Mouse (Mus musculus): ENCODE measurements around the gene Slc6a21. TPM values are rescaled to one million over a fixed set of nuclear protein-coding genes. Genes with fewer than 3 reads are reported as not detected.

Gene Slc6a21
- not detected in 2 replicates for polyA plus RNA-seq (2012; rRNA removed)

DNA sequence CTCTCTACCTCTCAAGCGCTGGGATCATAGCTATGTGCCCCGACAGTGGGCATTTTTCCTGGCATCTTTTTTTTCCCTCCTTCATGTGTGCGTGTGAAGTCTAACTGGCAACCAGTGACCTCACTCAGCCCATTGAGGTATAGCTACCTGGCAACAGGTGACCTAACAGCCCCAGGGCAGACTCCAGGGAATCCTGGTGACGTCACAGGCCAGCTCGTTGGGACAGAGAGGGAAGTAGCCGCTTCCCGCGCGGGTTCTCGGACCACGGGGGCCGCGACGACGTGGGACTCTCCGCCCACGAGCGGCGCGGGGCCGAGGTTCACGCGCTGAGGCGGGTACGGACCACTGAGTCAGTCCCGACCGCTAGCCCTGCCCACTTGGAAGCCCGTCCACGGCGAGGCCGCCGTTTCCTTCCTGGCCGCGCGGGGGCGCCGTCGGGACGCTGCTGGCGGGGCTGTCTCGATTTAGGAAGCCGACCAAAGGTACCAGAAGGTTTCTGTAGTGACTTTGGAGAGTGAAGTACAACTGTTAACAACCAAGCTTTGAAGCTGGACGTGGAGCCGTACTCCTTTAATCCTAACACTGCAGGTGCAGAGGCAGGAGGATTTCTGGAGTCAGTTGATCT, at the start of gene Slc6a21:
Slc6a21 (plus strand) TSS at position 378 of the 625 bp plus-strand sequence.
- no peak within 1 kb of the TSS for H3K27ac ChIP-seq (ENCODE audit: insufficient read depth, low read depth, low read length)
- peaks cover 2% of the 10 kb centered on the region; the same call in 1 of the 2 replicates for H3K4me1 ChIP-seq (ENCODE audit: control insufficient read depth, insufficient read depth, insufficient read length, low read length)
- H3K4me3 ChIP-seq (ENCODE audit: low read depth, low read length) = peak within 1 kb of the TSS; percentile 88
- no peaks in the 10 kb centered on the region for H3K36me3 ChIP-seq (ENCODE audit: control insufficient read depth, insufficient read depth, low read length)
- H3K27me3 ChIP-seq (ENCODE audit: control insufficient read depth, insufficient read depth, low read length) = no peaks in the 10 kb centered on the region
- TF ChIP-seq CTCF (IDR thresholded peaks at IDR 0.05; ENCODE audit: extremely low read depth, insufficient read length, insufficient replicate concordance, low read depth, low read length) = peak; percentile 83
- TF ChIP-seq POLR2A (IDR thresholded peaks at IDR 0.05; ENCODE audit: low read depth, low read length) = no peak
- WGBS = 4% methylated on average over 44 of the region's 44 CpGs

DNA sequence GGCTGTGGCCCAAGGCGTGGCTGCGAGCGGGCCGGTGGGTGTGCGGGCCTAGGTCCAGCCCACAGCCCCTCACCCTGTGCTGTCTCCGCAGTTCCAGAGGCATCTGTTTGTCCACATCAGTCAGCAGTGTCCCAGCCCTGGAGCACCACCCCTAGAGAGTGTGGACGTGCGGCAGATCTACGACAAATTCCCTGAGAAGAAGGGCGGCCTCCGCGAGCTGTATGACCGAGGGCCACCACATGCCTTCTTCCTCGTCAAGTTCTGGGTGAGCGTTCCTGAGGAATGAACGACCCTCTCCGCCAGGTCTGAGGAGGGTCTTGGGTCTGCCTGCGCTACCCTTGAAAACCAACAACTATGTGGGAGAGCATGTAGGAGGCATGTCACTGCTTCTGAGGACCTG, 48.8 kb upstream of the Slc6a21 start:
- 0 out of 2 replicates have a peak, but pooled peaks cover under 1% of the 10 kb centered on the region for H3K4me1 ChIP-seq (ENCODE audit: control insufficient read depth, insufficient read depth, insufficient read length, low read length)
- no peaks in the 10 kb centered on the region for H3K36me3 ChIP-seq (ENCODE audit: control insufficient read depth, insufficient read depth, low read length)
- no peak for TF ChIP-seq POLR2A (IDR thresholded peaks at IDR 0.05; ENCODE audit: low read depth, low read length)
- TF ChIP-seq CTCF (IDR thresholded peaks at IDR 0.05; ENCODE audit: extremely low read depth, insufficient read length, insufficient replicate concordance, low read depth, low read length) = no peak
- no peak overlapping the region for H3K4me3 ChIP-seq (ENCODE audit: low read depth, low read length)
- no peak overlapping the region for H3K27ac ChIP-seq (ENCODE audit: insufficient read depth, low read depth, low read length)
- 95% methylated on average over 18 of the region's 18 CpGs for WGBS
- H3K27me3 ChIP-seq (ENCODE audit: control insufficient read depth, insufficient read depth, low read length) = no peaks in the 10 kb centered on the region

DNA sequence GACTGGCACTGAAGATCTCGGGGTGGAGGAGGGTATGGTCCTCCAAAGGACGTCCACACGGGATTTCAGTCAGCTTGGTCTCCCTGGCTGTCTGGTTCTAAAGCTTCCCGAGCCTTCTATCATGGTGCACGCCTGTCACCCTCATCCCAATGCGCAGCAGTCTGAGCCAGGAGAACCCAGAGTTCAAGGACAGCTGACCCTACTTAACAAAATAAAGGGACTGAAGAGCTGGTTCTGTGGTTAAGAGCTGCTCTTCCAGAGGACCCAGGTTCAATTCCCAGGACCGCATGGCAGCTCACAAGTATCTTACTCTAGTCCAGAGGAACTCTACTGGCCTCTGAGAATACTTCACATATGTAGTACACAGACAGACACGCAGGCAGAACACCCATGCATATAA, 48.3 kb upstream of the Slc6a21 start:
- H3K4me3 ChIP-seq (ENCODE audit: low read depth, low read length) = no peak overlapping the region
- peaks cover 5% of the 10 kb centered on the region for H3K4me1 ChIP-seq (ENCODE audit: control insufficient read depth, insufficient read depth, insufficient read length, low read length)
- 91% methylated on average over 8 of the region's 8 CpGs for WGBS
- H3K36me3 ChIP-seq (ENCODE audit: control insufficient read depth, insufficient read depth, low read length) = no peaks in the 10 kb centered on the region
- H3K27ac ChIP-seq (ENCODE audit: insufficient read depth, low read depth, low read length) = no peak overlapping the region
- TF ChIP-seq POLR2A (IDR thresholded peaks at IDR 0.05; ENCODE audit: low read depth, low read length) = no peak
- no peak for TF ChIP-seq CTCF (IDR thresholded peaks at IDR 0.05; ENCODE audit: extremely low read depth, insufficient read length, insufficient replicate concordance, low read depth, low read length)
- H3K27me3 ChIP-seq (ENCODE audit: control insufficient read depth, insufficient read depth, low read length) = no peaks in the 10 kb centered on the region

DNA sequence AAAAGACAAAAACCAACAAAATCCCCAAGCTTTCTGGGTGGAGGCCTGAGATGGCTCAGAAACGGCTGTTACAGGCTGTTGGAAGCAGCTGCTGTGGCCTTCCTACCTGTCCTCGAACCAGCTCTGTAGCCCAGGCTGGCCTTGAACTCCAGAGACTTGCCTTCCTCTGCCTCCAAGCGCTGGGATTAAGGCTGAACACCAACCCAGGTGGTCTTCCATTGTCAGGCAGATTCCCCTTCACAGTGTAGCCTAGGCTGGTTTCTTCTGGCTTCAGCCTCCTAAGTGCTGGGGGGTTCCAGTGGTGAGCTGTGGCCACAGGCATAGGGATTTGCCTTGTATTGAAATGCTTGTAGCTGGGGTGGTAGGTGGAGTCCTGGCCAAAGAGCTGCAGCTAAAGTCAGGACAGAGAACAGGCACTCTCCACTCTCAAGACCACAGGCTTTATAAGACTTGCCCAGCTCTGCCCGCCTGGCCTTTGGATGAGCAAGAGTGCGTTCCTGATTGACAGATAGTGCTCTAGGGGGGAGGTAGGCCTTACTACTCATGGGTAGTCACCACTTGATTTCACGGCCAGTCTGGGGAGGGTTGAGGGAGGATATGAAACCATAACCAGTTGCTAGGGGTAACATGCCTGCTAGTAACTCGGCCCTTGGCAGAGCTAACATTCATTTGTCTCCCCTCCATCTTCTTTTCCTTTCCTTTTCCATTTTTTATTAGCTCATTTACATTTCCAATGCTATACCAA, 47.7 kb upstream of the Slc6a21 start:
- H3K27me3 ChIP-seq (ENCODE audit: control insufficient read depth, insufficient read depth, low read length) = no peaks in the 10 kb centered on the region
- WGBS = 88% methylated on average over 7 of the region's 7 CpGs
- no peak overlapping the region for H3K4me3 ChIP-seq (ENCODE audit: low read depth, low read length)
- peaks cover 10% of the 10 kb centered on the region for H3K4me1 ChIP-seq (ENCODE audit: control insufficient read depth, insufficient read depth, insufficient read length, low read length)
- no peak overlapping the region for H3K27ac ChIP-seq (ENCODE audit: insufficient read depth, low read depth, low read length)
- no peaks in the 10 kb centered on the region for H3K36me3 ChIP-seq (ENCODE audit: control insufficient read depth, insufficient read depth, low read length)
- no peak for TF ChIP-seq POLR2A (IDR thresholded peaks at IDR 0.05; ENCODE audit: low read depth, low read length)
- TF ChIP-seq CTCF (IDR thresholded peaks at IDR 0.05; ENCODE audit: extremely low read depth, insufficient read length, insufficient replicate concordance, low read depth, low read length) = no peak

DNA sequence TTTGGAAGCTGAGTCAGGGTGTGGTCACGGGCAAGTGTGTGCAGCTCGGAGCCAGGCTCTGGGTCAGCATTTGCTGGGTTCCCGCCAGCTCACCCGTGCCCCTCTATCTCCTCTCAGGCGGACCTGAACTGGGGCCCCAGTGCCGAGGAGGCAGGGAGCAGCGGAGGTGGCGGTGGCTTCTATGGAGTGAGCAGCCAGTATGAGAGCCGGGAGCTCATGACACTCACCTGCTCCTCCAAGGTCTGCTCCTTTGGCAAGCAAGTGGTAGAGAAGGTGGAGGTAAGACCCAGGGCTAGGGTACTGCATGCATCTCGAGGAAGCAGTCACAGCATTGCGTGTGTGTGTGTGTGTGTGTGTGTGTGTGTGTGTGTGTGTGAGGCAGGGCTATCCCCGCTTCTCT, 46.1 kb upstream of the Slc6a21 start:
- WGBS = 91% methylated on average over 12 of the region's 12 CpGs
- TF ChIP-seq CTCF (IDR thresholded peaks at IDR 0.05; ENCODE audit: extremely low read depth, insufficient read length, insufficient replicate concordance, low read depth, low read length) (no peak), POLR2A (IDR thresholded peaks at IDR 0.05; ENCODE audit: low read depth, low read length) (no peak)
- Histone ChIP-seq H3K27ac (ENCODE audit: insufficient read depth, low read depth, low read length) (no peak overlapping the region), H3K4me1 (ENCODE audit: control insufficient read depth, insufficient read depth, insufficient read length, low read length) (peaks cover 13% of the 10 kb centered on the region), H3K4me3 (ENCODE audit: low read depth, low read length) (no peak overlapping the region), H3K27me3 (ENCODE audit: control insufficient read depth, insufficient read depth, low read length) (no peaks in the 10 kb centered on the region), H3K36me3 (ENCODE audit: control insufficient read depth, insufficient read depth, low read length) (no peaks in the 10 kb centered on the region)

DNA sequence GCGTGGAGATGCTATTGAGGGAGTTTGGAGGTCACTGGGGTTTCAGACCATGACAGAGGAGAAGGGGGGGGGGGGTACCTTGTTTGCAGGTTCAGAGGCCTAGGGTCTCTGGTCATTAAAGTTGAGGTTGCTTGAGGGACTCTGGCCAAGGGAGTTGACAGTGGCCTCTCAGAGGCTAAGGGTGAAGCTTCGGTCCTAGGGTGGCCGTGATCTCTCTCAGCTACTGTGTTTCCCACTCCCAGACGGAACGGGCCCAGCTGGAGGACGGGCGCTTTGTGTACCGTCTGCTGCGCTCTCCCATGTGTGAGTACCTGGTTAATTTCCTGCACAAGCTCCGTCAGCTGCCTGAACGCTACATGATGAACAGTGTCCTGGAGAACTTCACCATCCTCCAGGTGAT, 45.4 kb upstream of the Slc6a21 start:
- TF ChIP-seq CTCF (IDR thresholded peaks at IDR 0.05; ENCODE audit: extremely low read depth, insufficient read length, insufficient replicate concordance, low read depth, low read length) = no peak
- TF ChIP-seq POLR2A (IDR thresholded peaks at IDR 0.05; ENCODE audit: low read depth, low read length) = no peak

DNA sequence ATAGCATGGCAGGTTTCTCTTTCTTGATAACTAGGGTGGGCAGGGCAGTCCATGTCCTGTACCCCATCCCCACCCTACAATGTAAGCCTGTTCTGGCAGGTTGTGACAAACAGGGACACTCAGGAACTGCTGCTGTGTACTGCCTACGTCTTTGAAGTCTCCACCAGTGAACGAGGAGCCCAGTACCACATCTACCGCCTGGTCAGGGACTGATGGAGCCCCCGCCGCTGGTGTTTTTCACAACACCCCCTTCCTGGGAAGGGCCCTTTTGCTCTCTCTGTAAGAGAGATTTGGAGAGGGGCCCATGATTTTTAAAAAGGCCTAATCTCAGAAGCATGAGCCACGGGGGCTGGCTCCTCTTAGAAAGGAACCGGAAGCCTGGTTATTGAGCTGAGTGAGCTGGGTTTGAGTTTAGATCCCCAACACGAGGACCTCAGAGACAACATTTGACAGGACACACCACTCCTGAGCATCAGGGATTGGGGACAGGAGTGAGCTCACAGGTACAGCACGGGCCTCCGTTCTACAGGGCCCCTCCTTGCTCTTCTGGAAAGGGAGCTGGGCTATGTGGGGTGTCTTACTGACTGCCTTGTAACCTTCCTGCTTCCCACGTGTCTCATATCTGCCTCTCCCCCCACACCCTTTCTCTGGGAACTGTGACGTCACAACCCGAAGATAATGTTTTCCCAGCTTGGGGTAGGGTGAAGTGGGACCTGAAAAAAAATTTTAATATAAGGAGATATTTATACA, 44.4 kb upstream of the Slc6a21 start:
- H3K27me3 ChIP-seq (ENCODE audit: control insufficient read depth, insufficient read depth, low read length) = no peaks in the 10 kb centered on the region
- no peaks in the 10 kb centered on the region for H3K36me3 ChIP-seq (ENCODE audit: control insufficient read depth, insufficient read depth, low read length)
- 87% methylated on average over 13 of the region's 13 CpGs for WGBS
- TF ChIP-seq POLR2A (IDR thresholded peaks at IDR 0.05; ENCODE audit: low read depth, low read length) (no peak), CTCF (IDR thresholded peaks at IDR 0.05; ENCODE audit: extremely low read depth, insufficient read length, insufficient replicate concordance, low read depth, low read length) (no peak)
- H3K4me1 ChIP-seq (ENCODE audit: control insufficient read depth, insufficient read depth, insufficient read length, low read length) = peaks cover 13% of the 10 kb centered on the region
- no peak overlapping the region for H3K4me3 ChIP-seq (ENCODE audit: low read depth, low read length)
- no peak overlapping the region for H3K27ac ChIP-seq (ENCODE audit: insufficient read depth, low read depth, low read length)

More for the DNA sequence above, 45.4 kb upstream of the Slc6a21 start:
- 94% methylated on average over 11 of the region's 11 CpGs for WGBS
- Histone ChIP-seq H3K36me3 (ENCODE audit: control insufficient read depth, insufficient read depth, low read length) (no peaks in the 10 kb centered on the region), H3K4me3 (ENCODE audit: low read depth, low read length) (no peak overlapping the region), H3K27me3 (ENCODE audit: control insufficient read depth, insufficient read depth, low read length) (no peaks in the 10 kb centered on the region), H3K4me1 (ENCODE audit: control insufficient read depth, insufficient read depth, insufficient read length, low read length) (peaks cover 13% of the 10 kb centered on the region), H3K27ac (ENCODE audit: insufficient read depth, low read depth, low read length) (no peak overlapping the region)

All from small intestine, adult 2 months (tissue).